Mouse (Mus musculus) heart, adult 18-20 months (tissue): Measurements from ENCODE around the gene Htr6. TPM values are rescaled to one million over a fixed set of nuclear protein-coding genes. Genes with fewer than 3 reads are reported as not detected.

Source experiments
- DNase-seq, 2 experiments: peaks; one replicate each; pipeline ENCODE4 v3.0.0; 2021 to 2022; ENCODE audit warnings: mixed read lengths in 1 of 2
- total RNA-seq, 2 experiments: library from RNA; stranded (reverse); gene quantifications; 2 replicates each; pipeline ENCODE4 v1.2.3; 2021

Htr6 gene
- total RNA-seq, 2 experiments from 2014 or later = not detected

- DNase-seq = peak in 1 of 2 experiments; percentile 46
These were observed 31.8 kb downstream of the Htr6 start for GRCm38 (mm10) chr4:139043600-139043999.

GRCm38 (mm10) chr4:139042611-139043010 is 32.8 kb downstream of the Htr6 start:
- DNase-seq = no peak

- no peak for DNase-seq
These were observed 35.1 kb downstream of the Htr6 start for GRCm38 (mm10) chr4:139040084-139040839.

- peak; percentile 30 to 31 for DNase-seq
These were observed 37.4 kb downstream of the Htr6 start for GRCm38 (mm10) chr4:139037795-139038607.

- DNase-seq = peak; percentile 64 to 70
These were observed 39.6 kb downstream of the Htr6 start for GRCm38 (mm10) chr4:139035799-139036198.

- DNase-seq = no peak
These were observed 40.4 kb downstream of the Htr6 start for GRCm38 (mm10) chr4:139034942-139035341.

GRCm38 (mm10) chr4:139034540-139034939 is 40.8 kb downstream of the Htr6 start:
- no peak for DNase-seq

- no peak for DNase-seq
These were observed 41.4 kb downstream of the Htr6 start for GRCm38 (mm10) chr4:139034010-139034367.

- DNase-seq = peak in 1 of 2 experiments; percentile 16
These were observed 41.9 kb downstream of the Htr6 start for GRCm38 (mm10) chr4:139033263-139034009.

- DNase-seq = no peak
These were observed 42.8 kb downstream of the Htr6 start for GRCm38 (mm10) chr4:139032521-139032920.

- peak; percentile 28 to 58 for DNase-seq
These were observed 44.7 kb downstream of the Htr6 start for GRCm38 (mm10) chr4:139030675-139031074.

- DNase-seq = no peak
These were observed 51.0 kb downstream of the Htr6 start for GRCm38 (mm10) chr4:139024379-139024778.

- DNase-seq = no peak
These were observed 55.0 kb downstream of the Htr6 start for GRCm38 (mm10) chr4:139020385-139020784.

GRCm38 (mm10) chr4:139019413-139019812 is 56.0 kb downstream of the Htr6 start:
- DNase-seq = no peak

- no peak for DNase-seq
These were observed 56.4 kb downstream of the Htr6 start for GRCm38 (mm10) chr4:139018976-139019375.

- DNase-seq = no peak
These were observed 57.0 kb downstream of the Htr6 start for GRCm38 (mm10) chr4:139018388-139018787.

GRCm38 (mm10) chr4:139014793-139015192 is 60.6 kb downstream of the Htr6 start:
- DNase-seq = no peak

GRCm38 (mm10) chr4:139013281-139013680 is 62.1 kb downstream of the Htr6 start:
- DNase-seq = peak in 1 of 2 experiments; percentile 25

- no peak for DNase-seq
These were observed 64.1 kb downstream of the Htr6 start for GRCm38 (mm10) chr4:139011201-139011702.
